Mouse (Mus musculus) embryonic facial prominence, embryonic 14.5 days (tissue): ENCODE results near the gene Pwp2. TPM values are rescaled to one million over a fixed set of nuclear protein-coding genes. Genes with fewer than 3 reads are reported as not detected.
"Not testable (repeated sequence)": the region's sequence is repeated elsewhere in the genome, so short reads cannot be mapped to it uniquely, and the experiment has no call there.

Source experiments
- ATAC-seq: fragments of 200-750 bp; cut with Nextera tagmentation; 2 replicates; pipeline ENCODE4 v1.8.0; 2017; ENCODE audit warnings: low read depth, moderate number of reproducible peaks, moderate TSS enrichment
- DNase-seq: peaks from one replicate; pipeline ENCODE4 v3.0.0-alpha.2; 2015; ENCODE audit warnings: low spot score
- H3K27ac ChIP-seq: fragments of 300-500 bp; sonication (generic); replicated peaks from 2 replicates; pipeline ENCODE4 v1.5.1; 2014; ENCODE audit warnings: low read depth, mild to moderate bottlenecking, low read length, moderate library complexity
- H3K27me3 ChIP-seq: fragments of 300-500 bp; sonication (generic); replicated peaks from 2 replicates; pipeline ENCODE4 v1.6.1; 2014; ENCODE audit warnings: low read length; ENCODE audit not compliant: control insufficient read depth, insufficient read depth
- H3K36me3 ChIP-seq: fragments of 300-500 bp; sonication (generic); 2 replicates; pipeline ENCODE4 v1.6.1; 2014; ENCODE audit warnings: low read length, mixed read lengths; ENCODE audit not compliant: control insufficient read depth, insufficient read depth
- H3K4me1 ChIP-seq: fragments of 300-500 bp; sonication (generic); 2 replicates; pipeline ENCODE4 v1.6.1; 2014; ENCODE audit warnings: antibody characterized with exemption, low read length; ENCODE audit not compliant: control insufficient read depth, insufficient read depth
- H3K4me2 ChIP-seq: fragments of 300-500 bp; sonication (generic); 2 replicates; pipeline ENCODE4 v1.6.1; 2014; ENCODE audit warnings: low read depth, mild to moderate bottlenecking, low read length, moderate library complexity, mixed read lengths
- H3K4me3 ChIP-seq: fragments of 300-500 bp; sonication (generic); 2 replicates; pipeline ENCODE4 v1.5.1; 2014; ENCODE audit warnings: low read depth, mild to moderate bottlenecking, low read length
- H3K9ac ChIP-seq: fragments of 300-500 bp; sonication (generic); 2 replicates; pipeline ENCODE4 v1.6.1; 2014; ENCODE audit warnings: low read depth, mild to moderate bottlenecking, low read length, moderate library complexity, mixed read lengths
- H3K9me3 ChIP-seq: fragments of 300-500 bp; sonication (generic); 2 replicates; pipeline ENCODE4 v1.6.1; 2016; ENCODE audit warnings: low read length; ENCODE audit not compliant: control insufficient read depth
- WGBS: fragments of 180-500 bp; shearing (Covaris S2); extraction: QIAGEN DNeasy Blood & Tissue Kit; methylation state at CpG from one replicate; pipeline ENCODE4 v1.1.7; 2014; 5-methylcytosine and 5-hydroxymethylcytosine counted together
- polyA plus RNA-seq: library from polyadenylated mRNA; unstranded; fragments of >200 nt; fragmentation: Nextera tagmentation; extraction: Ambion mirVana; gene quantifications from 2 replicates; pipeline ENCODE4 v1.2.1, GENCODE M21; 2014

Pwp2 gene
- polyA plus RNA-seq, 1 experiment from 2014 or later = 16.0 TPM

DNA sequence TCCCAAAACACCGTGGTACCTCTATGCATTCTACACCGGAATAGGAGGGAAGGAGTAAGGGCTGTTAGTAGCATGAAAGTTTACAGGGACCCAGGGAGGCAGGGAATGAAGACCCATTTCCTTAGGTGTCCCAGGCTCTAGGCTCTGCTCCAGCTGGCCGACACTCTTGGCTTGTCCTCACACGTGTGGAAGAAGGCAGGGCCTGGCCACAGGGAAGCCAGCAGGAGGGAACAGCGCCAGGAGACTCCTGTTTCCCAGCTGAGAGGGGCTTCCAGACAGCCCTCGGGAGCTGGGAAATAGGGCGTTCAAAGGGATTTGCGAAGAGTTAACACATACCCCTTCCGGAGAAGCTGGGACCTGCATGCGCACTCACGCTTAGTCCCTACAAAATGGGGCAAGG lies 55.5 kb downstream of the Pwp2 start:
- H3K4me3 ChIP-seq = no peak overlapping the region
- peak; percentile 59 for DNase-seq
- H3K4me2 ChIP-seq = no peak overlapping the region
- H3K9me3 ChIP-seq = no peaks in the 10 kb centered on the region
- 38% methylated on average over 11 of the region's 11 CpGs for WGBS
- H3K4me1 ChIP-seq = peaks cover 18% of the 10 kb centered on the region; the same call in 1 of the 2 replicates
- no peak for ATAC-seq
- H3K27me3 ChIP-seq = no peaks in the 10 kb centered on the region
- H3K36me3 ChIP-seq = no peaks in the 10 kb centered on the region
- H3K27ac ChIP-seq = no peak overlapping the region
- no peak overlapping the region for H3K9ac ChIP-seq

DNA sequence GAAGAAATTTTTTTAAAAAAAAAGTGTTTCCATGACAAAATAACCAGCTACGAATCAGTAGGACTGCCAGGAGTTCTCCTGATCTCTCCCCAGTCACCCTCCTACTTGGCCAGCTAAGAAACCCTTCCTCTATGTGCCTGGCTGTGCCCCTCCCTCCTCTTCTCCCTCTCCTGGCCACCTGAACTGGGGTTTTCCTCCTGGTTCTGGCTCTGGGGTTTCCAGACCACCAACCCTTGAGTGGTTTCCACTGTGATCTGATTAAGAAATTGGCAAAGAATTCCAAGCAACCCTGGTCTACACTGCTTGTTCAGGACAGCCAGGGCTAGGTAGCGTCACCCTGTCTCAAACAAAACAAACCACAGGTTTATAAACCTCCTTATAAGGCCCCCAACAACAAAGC lies 56.3 kb downstream of the Pwp2 start:
- no peak for ATAC-seq
- H3K27ac ChIP-seq = no peak overlapping the region
- 68% methylated on average over 2 of the region's 2 CpGs for WGBS
- H3K9me3 ChIP-seq = no peaks in the 10 kb centered on the region
- H3K36me3 ChIP-seq = no peaks in the 10 kb centered on the region
- H3K4me1 ChIP-seq = peaks cover 15% of the 10 kb centered on the region; the same call in 1 of the 2 replicates
- no peak overlapping the region for H3K4me2 ChIP-seq
- H3K27me3 ChIP-seq = no peaks in the 10 kb centered on the region
- H3K9ac ChIP-seq = no peak overlapping the region
- H3K4me3 ChIP-seq = no peak overlapping the region
- DNase-seq = no peak

- H3K27ac ChIP-seq = no peak overlapping the region
- no peaks in the 10 kb centered on the region for H3K9me3 ChIP-seq
- H3K9ac ChIP-seq = no peak overlapping the region
- DNase-seq (no peak), ATAC-seq (no peak)
- no peaks in the 10 kb centered on the region for H3K36me3 ChIP-seq
- no peaks in the 10 kb centered on the region for H3K27me3 ChIP-seq
- WGBS = 33% methylated on average over 1 of the region's 1 CpGs
- H3K4me3 ChIP-seq = no peak overlapping the region
- peaks cover 15% of the 10 kb centered on the region; the same call in 1 of the 2 replicates for H3K4me1 ChIP-seq
- no peak overlapping the region for H3K4me2 ChIP-seq
These were observed 57.0 kb downstream of the Pwp2 start for GRCm38 (mm10) chr10:78127931-78128330.

- H3K27ac ChIP-seq = no peak overlapping the region
- DNase-seq (no peak), ATAC-seq (no peak)
- 65% methylated on average over 9 of the region's 9 CpGs for WGBS
- no peaks in the 10 kb centered on the region for H3K9me3 ChIP-seq
- H3K4me3 ChIP-seq = no peak overlapping the region
- H3K4me2 ChIP-seq = no peak overlapping the region
- no peaks in the 10 kb centered on the region for H3K36me3 ChIP-seq
- H3K4me1 ChIP-seq = peaks cover 15% of the 10 kb centered on the region; the same call in 1 of the 2 replicates
- no peaks in the 10 kb centered on the region for H3K27me3 ChIP-seq
- H3K9ac ChIP-seq = no peak overlapping the region
These were observed 57.7 kb downstream of the Pwp2 start for GRCm38 (mm10) chr10:78127046-78127870.

DNA sequence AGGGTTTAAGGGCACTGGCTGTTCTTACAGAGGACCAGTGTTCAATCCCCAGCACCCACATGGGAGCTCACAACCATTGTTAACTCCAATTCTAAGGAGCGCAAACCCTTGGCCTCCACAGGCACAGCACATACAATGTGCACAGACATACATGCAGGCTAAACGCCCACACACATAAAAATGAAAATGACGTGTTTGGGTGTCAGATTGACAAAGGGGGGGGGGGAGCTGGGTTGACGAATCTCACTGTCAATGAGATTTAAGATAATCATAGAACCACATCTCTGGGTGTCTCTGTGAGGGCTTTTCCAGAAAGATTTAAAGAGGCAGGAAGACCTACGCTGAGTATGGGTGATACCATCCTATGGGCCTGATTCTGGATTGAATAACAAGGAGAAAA lies 58.6 kb downstream of the Pwp2 start:
- no peaks in the 10 kb centered on the region for H3K36me3 ChIP-seq
- 87% methylated on average over 5 of the region's 5 CpGs for WGBS
- H3K4me3 ChIP-seq = no peak overlapping the region
- H3K4me2 ChIP-seq = no peak overlapping the region
- no peak for ATAC-seq
- DNase-seq = no peak
- H3K27ac ChIP-seq = no peak overlapping the region
- H3K27me3 ChIP-seq = no peaks in the 10 kb centered on the region
- H3K9ac ChIP-seq = no peak overlapping the region
- H3K9me3 ChIP-seq = no peaks in the 10 kb centered on the region
- peaks cover 15% of the 10 kb centered on the region; the same call in 1 of the 2 replicates for H3K4me1 ChIP-seq

- not testable (repeated sequence) for H3K27ac ChIP-seq, H3K9ac ChIP-seq, H3K4me3 ChIP-seq, H3K27me3 ChIP-seq, H3K9me3 ChIP-seq, ATAC-seq, DNase-seq, H3K4me2 ChIP-seq, H3K36me3 ChIP-seq
- 45% methylated on average over 8 of the region's 8 CpGs for WGBS
- H3K4me1 ChIP-seq = peaks cover 12% of the 10 kb centered on the region; the same call in 1 of the 2 replicates
These were observed 59.9 kb downstream of the Pwp2 start for GRCm38 (mm10) chr10:78125061-78125460.

- not testable (repeated sequence) for ATAC-seq, H3K9me3 ChIP-seq, DNase-seq, H3K36me3 ChIP-seq, H3K27me3 ChIP-seq, H3K4me1 ChIP-seq, H3K4me3 ChIP-seq, H3K4me2 ChIP-seq, H3K9ac ChIP-seq, H3K27ac ChIP-seq
- 54% methylated on average over 6 of the region's 6 CpGs for WGBS
These were observed 60.8 kb downstream of the Pwp2 start for GRCm38 (mm10) chr10:78124137-78124536.
